Mouse (Mus musculus) spleen, adult 2 months (tissue): ENCODE results near the gene Macrod2.

ENCODE experiments used
- CTCF ChIP-seq: fragments of 200-500 bp; IDR thresholded peaks from 2 replicates; pipeline ENCODE4 v1.5.1; 2011; ENCODE audit warnings: mild to moderate bottlenecking, inconsistent platforms; ENCODE audit not compliant: insufficient read depth, insufficient read length, insufficient replicate concordance; ENCODE audit errors: extremely low read depth
- POLR2A ChIP-seq: fragments of 200-500 bp; IDR thresholded peaks from 2 replicates; pipeline ENCODE4 v1.6.1; 2011; ENCODE audit warnings: low read depth, low read length, inconsistent platforms

GRCm38 (mm10) chr2:140693845-140694244 is 298.7 kb downstream of the Macrod2 start:
- TF ChIP-seq CTCF (no peak), POLR2A (no peak)
